Mouse (Mus musculus) embryonic facial prominence, embryonic 13.5 days (tissue): ENCODE measurements around the gene Txnip. TPM values are rescaled to one million over a fixed set of nuclear protein-coding genes. Genes with fewer than 3 reads are reported as not detected.

ENCODE experiments used
- ATAC-seq: fragments of 200-750 bp; cut with Nextera tagmentation; 2 replicates; pipeline ENCODE4 v1.8.0; 2017; ENCODE audit warnings: low read depth; ENCODE audit not compliant: insufficient number of reproducible peaks, insufficient read depth, low FRiP score, low TSS enrichment
- H3K27ac ChIP-seq: fragments of 300-500 bp; sonication (generic); 2 replicates; pipeline ENCODE4 v1.5.1; 2015; ENCODE audit warnings: moderate library complexity, mild to moderate bottlenecking, inconsistent platforms
- H3K27me3 ChIP-seq: fragments of 300-500 bp; sonication (generic); 2 replicates; pipeline ENCODE4 v1.6.1; 2015; ENCODE audit warnings: mild to moderate bottlenecking, inconsistent platforms
- H3K36me3 ChIP-seq: fragments of 300-500 bp; sonication (generic); 2 replicates; pipeline ENCODE4 v1.6.1; 2015; ENCODE audit warnings: mild to moderate bottlenecking, inconsistent platforms
- H3K4me1 ChIP-seq: fragments of 300-500 bp; sonication (generic); 2 replicates; pipeline ENCODE4 v1.6.1; 2015; ENCODE audit warnings: inconsistent platforms
- H3K4me2 ChIP-seq: fragments of 300-500 bp; sonication (generic); 2 replicates; pipeline ENCODE4 v1.6.1; 2015; ENCODE audit warnings: moderate library complexity, mild to moderate bottlenecking, inconsistent platforms
- H3K4me3 ChIP-seq: fragments of 300-500 bp; sonication (generic); 2 replicates; pipeline ENCODE4 v1.5.1; 2015; ENCODE audit warnings: mild to moderate bottlenecking, inconsistent platforms
- H3K9ac ChIP-seq: fragments of 300-500 bp; sonication (generic); 2 replicates; pipeline ENCODE4 v1.6.1; 2015; ENCODE audit warnings: mild to moderate bottlenecking, inconsistent platforms
- H3K9me3 ChIP-seq: fragments of 300-500 bp; sonication (generic); 2 replicates; pipeline ENCODE4 v1.6.1; 2016; ENCODE audit warnings: inconsistent platforms
- WGBS: fragments of 180-500 bp; shearing (Covaris S2); methylation state at CpG from one replicate; pipeline ENCODE4 v1.1.7; 2015; ENCODE audit warnings: mixed read lengths; 5-methylcytosine and 5-hydroxymethylcytosine counted together
- polyA plus RNA-seq: library from polyadenylated mRNA; unstranded; fragments of >200 nt; fragmentation: Nextera tagmentation; extraction: Ambion mirVana; gene quantifications from 2 replicates; pipeline ENCODE4 v1.2.1, GENCODE M21; 2015

Txnip gene
- polyA plus RNA-seq, 1 experiment from 2014 or later: 113 TPM

GRCm38 (mm10) chr3:96560881-96561668 is 3.3 kb downstream of the Txnip start:
- H3K4me3 ChIP-seq: peak overlapping the region; percentile 79
- no peak for ATAC-seq
- H3K27me3 ChIP-seq: no peaks in the 10 kb centered on the region
- H3K9ac ChIP-seq: peak overlapping the region; percentile 93; the same call in 1 of the 2 replicates
- peak overlapping the region; percentile 89 for H3K4me2 ChIP-seq
- peak overlapping the region; percentile 28 for H3K27ac ChIP-seq
- 90% methylated on average over 9 of the region's 9 CpGs for WGBS
- peaks cover 44% of the 10 kb centered on the region for H3K4me1 ChIP-seq
- no peaks in the 10 kb centered on the region for H3K9me3 ChIP-seq
- H3K36me3 ChIP-seq: peaks cover 22% of the 10 kb centered on the region

- Histone ChIP-seq H3K4me3 (no peak overlapping the region), H3K36me3 (peaks cover 22% of the 10 kb centered on the region), H3K9ac (no peak overlapping the region), H3K27me3 (no peaks in the 10 kb centered on the region), H3K27ac (peak overlapping the region; percentile 66), H3K4me2 (no peak overlapping the region; the same call in 1 of the 2 replicates), H3K9me3 (no peaks in the 10 kb centered on the region), H3K4me1 (peaks cover 34% of the 10 kb centered on the region)
- 56% methylated on average over 10 of the region's 10 CpGs for WGBS
- no peak for ATAC-seq
Observed at GRCm38 (mm10) chr3:96561946-96562681, 4.4 kb downstream of the Txnip start.

GRCm38 (mm10) chr3:96563267-96563666 is 5.5 kb downstream of the Txnip start:
- WGBS: 92% methylated on average over 8 of the region's 8 CpGs
- Histone ChIP-seq H3K27me3 (no peaks in the 10 kb centered on the region), H3K36me3 (peaks cover 22% of the 10 kb centered on the region), H3K27ac (0 out of 2 replicates have a peak overlapping the region, but pooled peaks have one; percentile 7), H3K4me2 (no peak overlapping the region), H3K4me3 (no peak overlapping the region), H3K4me1 (peaks cover 34% of the 10 kb centered on the region), H3K9me3 (no peaks in the 10 kb centered on the region), H3K9ac (no peak overlapping the region)
- no peak for ATAC-seq

GRCm38 (mm10) chr3:96563911-96564632 is 6.3 kb downstream of the Txnip start:
- peaks cover 34% of the 10 kb centered on the region for H3K4me1 ChIP-seq
- 69% methylated on average over 10 of the region's 10 CpGs for WGBS
- no peak overlapping the region for H3K9ac ChIP-seq
- no peaks in the 10 kb centered on the region for H3K27me3 ChIP-seq
- no peak overlapping the region for H3K4me3 ChIP-seq
- ATAC-seq: no peak
- peaks cover 22% of the 10 kb centered on the region for H3K36me3 ChIP-seq
- no peak overlapping the region for H3K4me2 ChIP-seq
- H3K9me3 ChIP-seq: no peaks in the 10 kb centered on the region
- peak overlapping the region; percentile 51; the same call in 1 of the 2 replicates for H3K27ac ChIP-seq

GRCm38 (mm10) chr3:96564633-96565032 is 6.9 kb downstream of the Txnip start:
- ATAC-seq: no peak
- Histone ChIP-seq H3K4me1 (peaks cover 30% of the 10 kb centered on the region), H3K27ac (peak overlapping the region; percentile 51; the same call in 1 of the 2 replicates), H3K36me3 (peaks cover 19% of the 10 kb centered on the region), H3K9ac (no peak overlapping the region), H3K4me2 (no peak overlapping the region), H3K27me3 (no peaks in the 10 kb centered on the region), H3K4me3 (no peak overlapping the region), H3K9me3 (no peaks in the 10 kb centered on the region)
- 43% methylated on average over 7 of the region's 7 CpGs for WGBS

- H3K27ac ChIP-seq: no peak overlapping the region
- ATAC-seq: no peak
- H3K4me1 ChIP-seq: peaks cover 25% of the 10 kb centered on the region
- no peak overlapping the region for H3K9ac ChIP-seq
- peaks cover 14% of the 10 kb centered on the region for H3K36me3 ChIP-seq
- H3K9me3 ChIP-seq: no peaks in the 10 kb centered on the region
- no peaks in the 10 kb centered on the region for H3K27me3 ChIP-seq
- WGBS: 67% methylated on average over 3 of the region's 3 CpGs
- H3K4me2 ChIP-seq: no peak overlapping the region
- H3K4me3 ChIP-seq: no peak overlapping the region
Observed at GRCm38 (mm10) chr3:96565105-96565504, 7.3 kb downstream of the Txnip start.

GRCm38 (mm10) chr3:96566661-96567450 is 9.1 kb downstream of the Txnip start:
- no peaks in the 10 kb centered on the region for H3K27me3 ChIP-seq
- H3K9me3 ChIP-seq: no peaks in the 10 kb centered on the region
- H3K4me2 ChIP-seq: no peak overlapping the region
- peaks cover 11% of the 10 kb centered on the region; the same call in 1 of the 2 replicates for H3K4me1 ChIP-seq
- 84% methylated on average over 8 of the region's 8 CpGs for WGBS
- H3K36me3 ChIP-seq: no peaks in the 10 kb centered on the region
- H3K9ac ChIP-seq: no peak overlapping the region
- no peak for ATAC-seq
- no peak overlapping the region for H3K4me3 ChIP-seq
- no peak overlapping the region for H3K27ac ChIP-seq

- H3K36me3 ChIP-seq: no peaks in the 10 kb centered on the region
- no peak for ATAC-seq
- no peak overlapping the region for H3K4me3 ChIP-seq
- no peaks in the 10 kb centered on the region for H3K9me3 ChIP-seq
- no peaks in the 10 kb centered on the region for H3K27me3 ChIP-seq
- no peak overlapping the region for H3K4me2 ChIP-seq
- H3K4me1 ChIP-seq: peaks cover 11% of the 10 kb centered on the region; the same call in 1 of the 2 replicates
- no peak overlapping the region for H3K27ac ChIP-seq
- WGBS: 69% methylated on average over 8 of the region's 8 CpGs
- no peak overlapping the region for H3K9ac ChIP-seq
Observed at GRCm38 (mm10) chr3:96568605-96569004, 10.8 kb downstream of the Txnip start.

GRCm38 (mm10) chr3:96569506-96569905 is 11.7 kb downstream of the Txnip start:
- 94% methylated on average over 13 of the region's 13 CpGs for WGBS
- H3K4me3 ChIP-seq: no peak overlapping the region

GRCm38 (mm10) chr3:96569966-96570605 is 12.3 kb downstream of the Txnip start:
- no peak overlapping the region for H3K27ac ChIP-seq
- 88% methylated on average over 11 of the region's 11 CpGs for WGBS
- H3K9ac ChIP-seq: no peak overlapping the region
- H3K4me3 ChIP-seq: no peak overlapping the region
- H3K27me3 ChIP-seq: no peaks in the 10 kb centered on the region
- no peaks in the 10 kb centered on the region for H3K4me1 ChIP-seq
- H3K4me2 ChIP-seq: no peak overlapping the region
- no peaks in the 10 kb centered on the region for H3K36me3 ChIP-seq
- ATAC-seq: no peak
- no peaks in the 10 kb centered on the region for H3K9me3 ChIP-seq

More at GRCm38 (mm10) chr3:96569506-96569905, 11.7 kb downstream of the Txnip start:
- Histone ChIP-seq H3K4me1 (peaks cover 3% of the 10 kb centered on the region; the same call in 1 of the 2 replicates), H3K27me3 (no peaks in the 10 kb centered on the region), H3K4me2 (no peak overlapping the region), H3K27ac (no peak overlapping the region), H3K36me3 (no peaks in the 10 kb centered on the region), H3K9me3 (no peaks in the 10 kb centered on the region), H3K9ac (no peak overlapping the region)
- ATAC-seq: no peak
